Mouse (Mus musculus) megakaryocyte, embryonic 14.5 days (primary cell): Measurements from ENCODE around the gene Bahd1. TPM values are rescaled to one million over a fixed set of nuclear protein-coding genes. Genes with fewer than 3 reads are reported as not detected.
A peak's percentile ranks its signal among the peaks of the same experiment; 100 is the strongest.

Experiments used
- H3K27me3 ChIP-seq: replicated peaks from 2 replicates; pipeline ENCODE3; 2012; ENCODE audit warnings: inconsistent platforms
- H3K36me3 ChIP-seq: replicated peaks from 2 replicates; pipeline ENCODE3; 2012; ENCODE audit warnings: low read length, inconsistent platforms, mixed read lengths
- H3K4me1 ChIP-seq: 2 replicates; pipeline ENCODE4 v1.6.1; 2012; ENCODE audit warnings: inconsistent platforms
- H3K4me3 ChIP-seq: replicated peaks from 2 replicates; pipeline ENCODE3; 2012; ENCODE audit warnings: moderate library complexity, mild to moderate bottlenecking, inconsistent platforms
- H3K9me3 ChIP-seq: 2 replicates; pipeline ENCODE4 v1.6.1; 2012; ENCODE audit warnings: inconsistent platforms
- FLI1 ChIP-seq: IDR thresholded peaks from 2 replicates; pipeline ENCODE4 v1.6.1; 2012; ENCODE audit warnings: low read length, inconsistent platforms, mixed read lengths
- GATA1 ChIP-seq: IDR thresholded peaks from 3 replicates; pipeline ENCODE4 v1.6.1; 2012; ENCODE audit warnings: mixed read lengths, low read length, inconsistent platforms, borderline replicate concordance
- polyA plus RNA-seq: library from polyadenylated mRNA; stranded (reverse); fragments of >175 nt; gene quantifications from 2 replicates; pipeline ENCODE4 v1.2.3, GENCODE M21; 2012; ENCODE audit warnings: low replicate concordance; ENCODE audit not compliant: insufficient read depth

Bahd1 gene
- polyA plus RNA-seq, 1 experiment = 14.8 TPM

GRCm38 (mm10) chr2:118909151-118909550 is 9.0 kb downstream of the Bahd1 start:
- peaks cover 28% of the 10 kb centered on the region for H3K27me3 ChIP-seq
- peaks cover 44% of the 10 kb centered on the region for H3K4me1 ChIP-seq
- H3K36me3 ChIP-seq = no peaks in the 10 kb centered on the region
- H3K4me3 ChIP-seq = no peak overlapping the region
- TF ChIP-seq FLI1 = no peak
- no peak for TF ChIP-seq GATA1
- H3K9me3 ChIP-seq = no peaks in the 10 kb centered on the region

GRCm38 (mm10) chr2:118910605-118911278 is 10.6 kb downstream of the Bahd1 start:
- H3K27me3 ChIP-seq = peaks cover 20% of the 10 kb centered on the region
- no peaks in the 10 kb centered on the region for H3K9me3 ChIP-seq
- peaks cover 39% of the 10 kb centered on the region for H3K4me1 ChIP-seq
- H3K36me3 ChIP-seq = peaks cover under 1% of the 10 kb centered on the region
- TF ChIP-seq FLI1 (no peak), GATA1 (no peak)
- no peak overlapping the region for H3K4me3 ChIP-seq

- Histone ChIP-seq H3K4me3 (no peak overlapping the region), H3K36me3 (peaks cover 21% of the 10 kb centered on the region), H3K4me1 (peaks cover 36% of the 10 kb centered on the region), H3K9me3 (no peaks in the 10 kb centered on the region), H3K27me3 (peaks cover 13% of the 10 kb centered on the region)
- TF ChIP-seq GATA1 (no peak), FLI1 (no peak)
These were observed 12.5 kb downstream of the Bahd1 start for GRCm38 (mm10) chr2:118912706-118913105.

GRCm38 (mm10) chr2:118913551-118914276 is 13.5 kb downstream of the Bahd1 start:
- H3K27me3 ChIP-seq = peaks cover 13% of the 10 kb centered on the region
- TF ChIP-seq FLI1 (no peak), GATA1 (no peak)
- H3K4me3 ChIP-seq = no peak overlapping the region
- H3K36me3 ChIP-seq = peaks cover 31% of the 10 kb centered on the region
- H3K9me3 ChIP-seq = no peaks in the 10 kb centered on the region
- H3K4me1 ChIP-seq = peaks cover 33% of the 10 kb centered on the region

DNA sequence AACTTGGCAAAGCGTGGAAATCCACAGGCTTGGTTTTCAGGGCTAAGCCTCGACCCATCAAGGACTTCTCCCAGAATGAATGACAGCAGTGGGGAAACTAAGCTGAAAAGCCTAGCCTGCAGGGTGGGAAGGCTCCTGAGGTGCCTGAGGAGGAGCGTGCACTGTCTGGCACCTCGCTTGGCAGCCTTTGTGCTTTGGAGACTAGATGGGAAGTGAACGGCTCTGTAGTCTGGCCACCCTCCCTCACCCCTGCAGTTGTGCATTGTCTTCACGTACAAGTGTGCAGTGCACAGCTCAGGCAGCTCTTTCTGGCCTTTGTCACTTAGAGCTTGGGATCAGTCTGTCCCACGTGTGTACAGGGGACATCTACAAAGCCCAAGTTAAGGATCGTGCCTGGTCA is 14.5 kb downstream of the Bahd1 start:
- Histone ChIP-seq H3K27me3 (peaks cover 13% of the 10 kb centered on the region), H3K4me1 (peaks cover 38% of the 10 kb centered on the region), H3K9me3 (no peaks in the 10 kb centered on the region), H3K36me3 (peaks cover 40% of the 10 kb centered on the region), H3K4me3 (peak overlapping the region; percentile 16)
- no peak for TF ChIP-seq GATA1
- TF ChIP-seq FLI1 = no peak

DNA sequence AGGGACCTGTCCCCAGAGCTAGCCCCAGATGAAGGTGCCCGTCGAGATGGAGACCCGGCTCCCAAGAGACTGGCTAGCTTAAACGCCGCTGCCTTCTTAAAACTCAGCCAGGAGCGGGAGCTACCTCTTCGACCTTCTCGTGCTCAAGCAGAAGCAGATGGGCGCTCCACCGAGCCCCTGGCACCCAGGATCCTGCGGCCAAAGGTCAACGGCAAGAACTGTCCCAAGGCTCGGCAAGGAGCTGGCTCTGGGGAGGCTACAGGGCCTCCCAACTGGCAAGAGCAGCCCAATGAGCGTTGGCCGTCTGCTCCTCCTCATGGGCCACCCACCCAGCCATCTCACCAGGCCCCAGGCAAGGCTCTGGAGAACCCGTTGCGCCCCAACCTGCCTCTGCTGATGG is 16.3 kb downstream of the Bahd1 start:
- Histone ChIP-seq H3K36me3 (peaks cover 57% of the 10 kb centered on the region), H3K4me1 (peaks cover 29% of the 10 kb centered on the region), H3K27me3 (peaks cover 9% of the 10 kb centered on the region), H3K9me3 (no peaks in the 10 kb centered on the region), H3K4me3 (no peak overlapping the region)
- TF ChIP-seq GATA1 = no peak
- no peak for TF ChIP-seq FLI1

DNA sequence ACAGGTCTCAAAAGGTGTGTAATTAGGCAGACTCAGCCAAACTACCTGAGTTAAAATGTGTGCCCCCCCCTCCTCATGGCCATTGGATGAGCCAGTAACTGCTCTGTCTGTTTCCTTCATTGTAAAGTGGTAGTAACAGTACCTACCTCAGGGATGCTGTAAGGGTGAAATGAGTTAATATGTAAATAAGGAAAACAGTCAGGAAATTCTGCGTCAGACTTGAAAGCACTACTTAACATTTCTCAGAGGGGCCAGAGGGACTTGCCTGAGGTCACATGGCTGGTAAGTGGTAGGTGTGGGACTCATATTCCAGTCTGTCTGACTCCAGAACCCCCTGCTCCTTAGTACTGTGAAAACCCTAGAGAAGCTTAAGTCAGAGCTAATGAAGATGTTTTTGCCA is 18.4 kb downstream of the Bahd1 start:
- H3K27me3 ChIP-seq = peaks cover 3% of the 10 kb centered on the region
- no peak for TF ChIP-seq GATA1
- no peak for TF ChIP-seq FLI1
- H3K9me3 ChIP-seq = no peaks in the 10 kb centered on the region
- H3K4me3 ChIP-seq = no peak overlapping the region
- H3K36me3 ChIP-seq = peaks cover 78% of the 10 kb centered on the region
- H3K4me1 ChIP-seq = peaks cover 21% of the 10 kb centered on the region

- Histone ChIP-seq H3K4me1 (peaks cover 8% of the 10 kb centered on the region; the same call in 1 of the 2 replicates), H3K36me3 (peaks cover 85% of the 10 kb centered on the region), H3K9me3 (no peaks in the 10 kb centered on the region), H3K27me3 (no peaks in the 10 kb centered on the region), H3K4me3 (no peak overlapping the region)
- TF ChIP-seq FLI1 = no peak
- TF ChIP-seq GATA1 = no peak
These were observed 20.3 kb downstream of the Bahd1 start for GRCm38 (mm10) chr2:118920428-118920827.

GRCm38 (mm10) chr2:118925952-118926351 is 25.8 kb downstream of the Bahd1 start:
- peaks cover 21% of the 10 kb centered on the region for H3K27me3 ChIP-seq
- H3K4me1 ChIP-seq = peaks cover 31% of the 10 kb centered on the region
- TF ChIP-seq GATA1 (no peak), FLI1 (no peak)
- H3K9me3 ChIP-seq = no peaks in the 10 kb centered on the region
- H3K4me3 ChIP-seq = peak overlapping the region; percentile 93
- peaks cover 45% of the 10 kb centered on the region for H3K36me3 ChIP-seq

GRCm38 (mm10) chr2:118926361-118926997 is 26.3 kb downstream of the Bahd1 start, which contains the start of gene Chst14:
Gene Chst14 (plus strand): TSS chr2:118926496.
- peaks cover 40% of the 10 kb centered on the region for H3K36me3 ChIP-seq
- H3K4me1 ChIP-seq = peaks cover 31% of the 10 kb centered on the region
- peak within 1 kb of the TSS; percentile 93 for H3K4me3 ChIP-seq
- H3K27me3 ChIP-seq = peaks cover 22% of the 10 kb centered on the region
- H3K9me3 ChIP-seq = no peaks in the 10 kb centered on the region
- TF ChIP-seq GATA1 = no peak
- TF ChIP-seq FLI1 = no peak
